ENCODE assay signal across 9 mouse cellular contexts in the genomic region with DNA sequence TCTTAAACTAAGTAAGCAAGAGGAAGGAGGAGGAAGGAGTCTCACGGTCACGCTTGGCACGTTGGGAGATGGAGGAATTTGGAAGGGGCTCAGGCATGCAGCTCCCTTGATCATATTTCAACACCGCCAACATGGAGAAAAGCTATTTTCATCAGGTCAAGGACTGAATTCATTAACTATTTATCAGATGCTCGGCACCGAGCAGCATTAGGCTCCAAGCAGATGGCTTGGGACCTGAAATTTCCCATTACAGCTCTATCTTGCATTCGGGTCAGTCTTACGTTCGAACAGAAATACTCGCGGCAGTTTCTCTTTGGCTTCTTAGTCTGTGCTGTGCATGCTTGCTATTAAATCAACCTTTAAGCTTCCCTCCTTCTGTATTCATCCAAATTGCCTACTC.
DNase-seq lines count a peak whose midpoint lies in the region; ATAC-seq and TF ChIP-seq lines count a peak whose summit lies in the region.
"Had no signal": no experiment of that assay in that cellular context is flagged by ENCODE, and none has a peak within 500 bp of the region (broad histone marks: within the 10 kb centered on the region; RNA-seq: fewer than 3 reads in every experiment).

No protein-coding gene starts in this region.

- H3K27ac ChIP-seq in heart, embryonic 14.5 days (replicated peaks in 1 of 2; ENCODE audit: control insufficient read depth in 1 of 2, insufficient read depth in 1 of 2, low read depth in 2 of 2, low read length in 2 of 2), result no peak overlapping the region
- no peak overlapping the region for H3K27ac ChIP-seq in limb, embryonic 14.5 days (replicated peaks; ENCODE audit: low read depth, low read length)
- no peak overlapping the region for H3K27ac ChIP-seq in thymus, adult 2 months (ENCODE audit: control insufficient read depth, insufficient read depth, low read length)

- 63% methylated on average over 11 of the region's 11 CpGs for WGBS in heart, embryonic 14.5 days
- 42% methylated on average over 11 of the region's 11 CpGs for WGBS in limb, embryonic 14.5 days
- 93% methylated on average over 11 of the region's 11 CpGs for WGBS in thymus, adult 2 months

- H3K4me2 ChIP-seq in heart, embryonic 14.5 days (ENCODE audit: low read length), result peak overlapping the region; percentile 26
- peak overlapping the region; percentile 32 for H3K4me2 ChIP-seq in limb, embryonic 14.5 days (replicated peaks; ENCODE audit: low read depth, low read length, severe bottlenecking)

- TF ChIP-seq POLR2A in limb, embryonic 14.5 days (IDR thresholded peaks at IDR 0.05; ENCODE audit: borderline replicate concordance, extremely low read depth, insufficient read depth, insufficient read length), result no peak
- no peak for TF ChIP-seq POLR2A in thymus, adult 2 months (IDR thresholded peaks at IDR 0.05; ENCODE audit: control insufficient read depth, extremely low read depth, insufficient read depth, low read length, poor library complexity)

- no peaks in the 10 kb centered on the region for H3K27me3 ChIP-seq in heart, embryonic 14.5 days (ENCODE audit: control insufficient read depth, insufficient read depth, low read length)
- H3K27me3 ChIP-seq in limb, embryonic 14.5 days (ENCODE audit: control insufficient read depth, insufficient read depth, low read length), result no peaks in the 10 kb centered on the region
- no peaks in the 10 kb centered on the region for H3K27me3 ChIP-seq in thymus, adult 2 months (ENCODE audit: control insufficient read depth, insufficient read depth, low read length)

- no peaks in the 10 kb centered on the region for H3K4me1 ChIP-seq in heart, embryonic 14.5 days (ENCODE audit: control insufficient read depth in 2 of 2, insufficient read depth in 2 of 2, low read length in 2 of 2)
- peaks cover 2% of the 10 kb centered on the region; the same call in 1 of the 2 replicates for H3K4me1 ChIP-seq in limb, embryonic 14.5 days (ENCODE audit: control insufficient read depth, insufficient read depth, low read length)
- H3K4me1 ChIP-seq in thymus, adult 2 months (replicated peaks; ENCODE audit: control insufficient read depth, insufficient read depth, low read length), result no peaks in the 10 kb centered on the region

- no peak overlapping the region for H3K9ac ChIP-seq in heart, embryonic 14.5 days (ENCODE audit: low read length)
- 0 out of 2 replicates have a peak overlapping the region, but pooled peaks have one; percentile 22 for H3K9ac ChIP-seq in limb, embryonic 14.5 days (ENCODE audit: low read depth, low read length, severe bottlenecking)

- no peaks in the 10 kb centered on the region for H3K9me3 ChIP-seq in heart, embryonic 14.5 days (ENCODE audit: control insufficient read depth, low read length)
- H3K9me3 ChIP-seq in limb, embryonic 14.5 days (ENCODE audit: control insufficient read depth, low read length), result no peaks in the 10 kb centered on the region

- no peak for ATAC-seq in heart, embryonic 14.5 days (ENCODE audit: insufficient number of reproducible peaks, insufficient read depth, low FRiP score, low read depth)
- ATAC-seq in limb, embryonic 14.5 days (ENCODE audit: low FRiP score, low read depth), result no peak

- DNase-seq in heart, adult 9 months (ENCODE audit: low spot score in 2 of 2), result no peak
- peak; percentile 8 for DNase-seq in urinary bladder, postnatal 14 days (ENCODE audit: low spot score)
- DNase-seq in urinary bladder, postnatal 4 days (ENCODE audit: low spot score in 2 of 2), result no peak
- peak; percentile 21 for DNase-seq in limb, embryonic 14.5 days (ENCODE audit: low spot score)
- DNase-seq in thymus, adult 2 months, result no peak
- DNase-seq in frontal cortex, postnatal 36 days (ENCODE audit: low spot score in 2 of 2), result no peak
- no peak for DNase-seq in thymus, postnatal 4 days
- DNase-seq: lung, postnatal 10 days had no signal

- no peak for TF ChIP-seq CTCF in thymus, adult 2 months (IDR thresholded peaks at IDR 0.05; ENCODE audit: borderline replicate concordance, control insufficient read depth, extremely low read depth, insufficient read depth, low read length, poor library complexity)

- no peak overlapping the region for H3K4me3 ChIP-seq in heart, embryonic 14.5 days (ENCODE audit: control insufficient read depth in 1 of 2, insufficient read depth in 1 of 2, low read depth in 1 of 2, low read length in 2 of 2)
- H3K4me3 ChIP-seq in limb, embryonic 14.5 days (replicated peaks; ENCODE audit: low read length), result peak overlapping the region; percentile 10; the same call in 1 of the 2 replicates
- no peak overlapping the region for H3K4me3 ChIP-seq in thymus, adult 2 months (ENCODE audit: control insufficient read depth, insufficient read depth, low read length)

- no peaks in the 10 kb centered on the region for H3K36me3 ChIP-seq in heart, embryonic 14.5 days (ENCODE audit: control insufficient read depth, insufficient read depth, low read length)
- no peaks in the 10 kb centered on the region for H3K36me3 ChIP-seq in limb, embryonic 14.5 days (ENCODE audit: control insufficient read depth, insufficient read depth, low read length)
- H3K36me3 ChIP-seq in thymus, adult 2 months (ENCODE audit: control insufficient read depth, insufficient read depth, low read length), result no peaks in the 10 kb centered on the region

Comparison
In these comparisons a context has a peak if more than half of its experiments do, and no peak if none do; other contexts are left out.
1. DNase-seq: peak in urinary bladder, postnatal 14 days (single experiment) and limb, embryonic 14.5 days (single experiment); none in heart, adult 9 months (0 of 2), urinary bladder, postnatal 4 days (0 of 2), thymus, adult 2 months (single experiment), frontal cortex, postnatal 36 days (0 of 2) and thymus, postnatal 4 days (single experiment).